Mouse (Mus musculus) ES-CJ7 (cell line): Measurements from ENCODE around the gene Gm49510.

Experiments used
- DNase-seq: peaks from one replicate; pipeline ENCODE4 v3.0.0; 2011; ENCODE audit warnings: low read depth, low spot score

Gene Gm49510

GRCm38 (mm10) chr15:78899409-78899739, at the start of gene Gm49510:
Gene Gm49510 (plus strand): TSS chr15:78899667.
- no peak for DNase-seq

- no peak for DNase-seq
Measured at GRCm38 (mm10) chr15:78850059-78850824, 49.2 kb upstream of the Gm49510 start.

- no peak for DNase-seq
Measured at GRCm38 (mm10) chr15:78850944-78851343, 48.5 kb upstream of the Gm49510 start.

- peak; percentile 92 for DNase-seq
Measured at GRCm38 (mm10) chr15:78851505-78852153, 47.8 kb upstream of the Gm49510 start.

GRCm38 (mm10) chr15:78855303-78855965, 44.0 kb upstream of the Gm49510 start, which contains the start of gene Lgals2:
Gene Lgals2 (minus strand): TSS chr15:78855529.
- DNase-seq: no peak

- no peak for DNase-seq
Measured at GRCm38 (mm10) chr15:78857009-78857408, 42.5 kb upstream of the Gm49510 start.

GRCm38 (mm10) chr15:78859311-78859710, 40.2 kb upstream of the Gm49510 start:
- no peak for DNase-seq

- no peak for DNase-seq
Measured at GRCm38 (mm10) chr15:78859714-78860113, 39.8 kb upstream of the Gm49510 start.

GRCm38 (mm10) chr15:78862280-78862679, 37.2 kb upstream of the Gm49510 start:
- no peak for DNase-seq

GRCm38 (mm10) chr15:78863154-78863553, 36.3 kb upstream of the Gm49510 start:
- DNase-seq: no peak

- DNase-seq: peak; percentile 56
Measured at GRCm38 (mm10) chr15:78863852-78864253, 35.6 kb upstream of the Gm49510 start.

GRCm38 (mm10) chr15:78868398-78868797, 31.1 kb upstream of the Gm49510 start:
- DNase-seq: peak; percentile 47

GRCm38 (mm10) chr15:78868826-78869233, 30.6 kb upstream of the Gm49510 start:
- DNase-seq: no peak

- DNase-seq: peak; percentile 81
Measured at GRCm38 (mm10) chr15:78869775-78870174, 29.7 kb upstream of the Gm49510 start.

GRCm38 (mm10) chr15:78872021-78872608, 27.4 kb upstream of the Gm49510 start:
- no peak for DNase-seq

GRCm38 (mm10) chr15:78873803-78874435, 25.5 kb upstream of the Gm49510 start:
- DNase-seq: peak; percentile 66

- DNase-seq: no peak
Measured at GRCm38 (mm10) chr15:78874989-78875388, 24.5 kb upstream of the Gm49510 start.

- no peak for DNase-seq
Measured at GRCm38 (mm10) chr15:78875537-78875936, 23.9 kb upstream of the Gm49510 start.

- DNase-seq: peak; percentile 86
Measured at GRCm38 (mm10) chr15:78876258-78876696, 23.2 kb upstream of the Gm49510 start.

- peak; percentile 96 for DNase-seq
Measured at GRCm38 (mm10) chr15:78876991-78877809, 22.3 kb upstream of the Gm49510 start, which contains the start of gene Gga1. Gene Gga1 (plus strand): TSS chr15:78877190.
